ENCODE assay signal across 13 mouse cellular contexts in genomic region chr13:84749214-84749613, GRCm38 (mm10).
"Had no signal": no experiment of that assay in that cellular context is flagged by ENCODE, and none has a peak within 500 bp of the region (broad histone marks: within the 10 kb centered on the region; RNA-seq: fewer than 3 reads in every experiment).

No protein-coding gene starts in this region.

- DNase-seq: kidney, adult 9 months; kidney, postnatal 10 days; layer of hippocampus, postnatal 36 days; left cerebral cortex, postnatal 4 days; lung, adult 18-20 months; midbrain, embryonic 14.5 days; thymus, adult 2 months; thymus, postnatal 25 days had no signal

- H3K9ac ChIP-seq: limb, embryonic 13.5 days; liver, embryonic 14.5 days; stomach, embryonic 15.5 days had no signal

- H3K4me3 ChIP-seq: limb, embryonic 13.5 days; midbrain, embryonic 10.5 days; myocyte; stomach, embryonic 15.5 days had no signal

- H3K27ac ChIP-seq: limb, embryonic 13.5 days; liver, embryonic 14.5 days; midbrain, embryonic 10.5 days; stomach, embryonic 15.5 days had no signal

- H3K27me3 ChIP-seq: limb, embryonic 13.5 days; stomach, embryonic 15.5 days had no signal

- H3K4me1 ChIP-seq: limb, embryonic 13.5 days; midbrain, embryonic 10.5 days; stomach, embryonic 15.5 days had no signal

- H3K4me2 ChIP-seq: limb, embryonic 13.5 days; stomach, embryonic 15.5 days had no signal

- H3K36me3 ChIP-seq: limb, embryonic 13.5 days; midbrain, embryonic 10.5 days; stomach, embryonic 15.5 days had no signal

- H3K9me3 ChIP-seq: limb, embryonic 13.5 days; midbrain, embryonic 10.5 days; stomach, embryonic 15.5 days had no signal
